Mouse (Mus musculus) E14TG2a.4 (cell line): ENCODE results near the gene Daglb.

Source experiments
- CTCF ChIP-seq: conservative IDR thresholded peaks from 2 replicates; pipeline ENCODE4 v1.5.1; 2014; ENCODE audit warnings: low read length
- POU5F1 ChIP-seq: IDR thresholded peaks from 2 replicates; pipeline ENCODE4 v1.6.1; 2014; ENCODE audit warnings: low read length, borderline replicate concordance

DNA sequence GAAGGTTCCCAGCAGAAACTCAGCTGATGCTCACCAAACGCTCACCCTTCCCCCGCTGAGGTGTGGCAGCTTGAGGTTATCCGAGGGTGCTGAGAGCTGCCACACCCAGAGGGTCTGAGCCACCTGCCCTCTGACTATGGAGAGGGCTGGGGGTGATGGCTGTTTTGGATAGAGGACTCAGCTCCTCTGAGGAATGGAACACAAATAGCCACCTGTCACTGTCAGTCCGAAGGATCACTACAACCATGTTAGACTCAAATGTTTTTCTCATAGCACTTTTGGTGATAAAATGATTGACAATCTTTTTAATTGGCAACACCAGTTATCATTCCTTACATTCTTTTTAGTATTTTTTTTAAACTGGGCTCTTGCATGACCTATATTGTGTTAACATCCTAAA lies 42.9 kb upstream of the Daglb start:
- TF ChIP-seq CTCF (no peak), POU5F1 (no peak)
